Mouse (Mus musculus): ENCODE measurements around the gene Ankrd52. TPM values are rescaled to one million over a fixed set of nuclear protein-coding genes. Genes with fewer than 3 reads are reported as not detected.

The Ankrd52 gene
- total and polyA plus RNA-seq, 2 experiments from 2014 or later = 7.7 to 32.6 TPM

DNA sequence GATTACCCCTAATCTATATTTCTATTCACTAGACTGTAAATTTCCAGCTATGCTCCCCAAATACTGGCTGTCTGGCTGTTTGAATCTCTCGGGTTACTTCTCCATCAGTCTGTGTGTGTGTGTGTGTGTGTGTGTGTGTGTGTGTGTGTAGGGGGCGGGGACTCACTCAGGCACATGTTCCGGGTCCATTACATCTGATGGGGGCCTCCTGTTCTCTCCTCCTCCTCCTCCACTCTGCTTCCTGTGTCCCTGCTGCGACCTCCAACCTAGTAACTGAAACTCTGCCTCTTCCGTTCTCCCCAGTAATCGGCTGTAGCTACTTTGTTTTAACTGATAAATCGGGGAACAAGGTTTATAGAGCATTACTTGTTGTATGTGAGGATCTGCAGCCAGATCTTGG, 47.7 kb downstream of the Ankrd52 start:
- no peak for ATAC-seq
- Histone ChIP-seq H3K4me3 (ENCODE audit: low read depth, low read length) (no peak overlapping the region), H3K4me1 (ENCODE audit: insufficient read depth) (no peaks in the 10 kb centered on the region), H3K27me3 (ENCODE audit: insufficient read depth, low read length) (no peaks in the 10 kb centered on the region), H3K9ac (no peak overlapping the region), H3K9me3 (ENCODE audit: low read length) (no peaks in the 10 kb centered on the region), H3K4me2 (ENCODE audit: low read depth) (no peak overlapping the region), H3K36me3 (ENCODE audit: insufficient read depth) (peaks cover 71% of the 10 kb centered on the region), H3K27ac (ENCODE audit: low read depth, low read length) (no peak overlapping the region)
- DNase-seq = no peak
- TF ChIP-seq CTCF (IDR thresholded peaks at IDR 0.05; ENCODE audit: low read depth) = no peak
- 69% methylated on average over 7 of the region's 7 CpGs for WGBS

DNA sequence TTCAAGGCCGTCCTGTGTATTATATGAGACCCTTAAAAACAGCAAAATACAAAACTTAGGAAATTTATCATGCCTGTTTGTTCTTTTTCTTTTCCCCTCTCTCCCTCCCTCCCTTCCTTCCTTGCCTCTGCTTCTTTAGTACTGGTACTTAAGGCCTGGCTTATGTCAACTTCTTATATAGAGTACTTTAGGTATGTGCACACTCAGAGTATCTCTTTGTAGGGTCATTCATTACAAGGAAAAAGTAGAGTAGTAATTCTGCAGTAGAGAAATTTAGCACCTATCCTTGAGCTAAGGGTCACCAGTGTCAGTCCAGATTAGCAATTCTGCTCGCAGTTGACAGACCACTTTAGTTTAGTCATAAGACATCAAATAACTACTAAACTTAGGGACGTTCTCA, 48.3 kb downstream of the Ankrd52 start:
- H3K36me3 ChIP-seq (ENCODE audit: insufficient read depth) = peaks cover 70% of the 10 kb centered on the region
- TF ChIP-seq CTCF (IDR thresholded peaks at IDR 0.05; ENCODE audit: low read depth) = no peak

DNA sequence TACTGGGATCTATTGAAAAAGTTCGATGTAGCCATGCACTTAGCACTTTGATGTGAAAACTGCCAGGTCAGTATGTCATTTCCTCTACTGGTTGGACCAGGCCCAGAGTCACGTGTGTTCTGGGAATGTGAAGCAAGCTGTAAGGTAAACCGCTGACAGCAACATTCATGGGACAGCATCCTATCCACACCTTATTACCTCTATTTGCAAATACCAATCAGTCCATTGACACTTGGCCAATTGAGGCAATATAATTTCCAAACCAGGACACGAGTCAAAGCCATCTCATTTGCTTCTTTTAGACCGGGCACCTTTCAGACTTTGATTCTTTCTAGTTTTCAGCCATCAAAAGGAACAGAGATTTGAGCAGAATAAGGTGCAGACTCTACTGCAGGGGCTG, 52.1 kb downstream of the Ankrd52 start:
- Histone ChIP-seq H3K9me3 (ENCODE audit: low read length) (no peaks in the 10 kb centered on the region), H3K27ac (ENCODE audit: low read depth, low read length) (no peak overlapping the region), H3K36me3 (ENCODE audit: insufficient read depth) (peaks cover 50% of the 10 kb centered on the region), H3K4me3 (ENCODE audit: low read depth, low read length) (no peak overlapping the region), H3K9ac (no peak overlapping the region), H3K4me2 (ENCODE audit: low read depth) (no peak overlapping the region), H3K4me1 (ENCODE audit: insufficient read depth) (no peaks in the 10 kb centered on the region), H3K27me3 (ENCODE audit: insufficient read depth, low read length) (no peaks in the 10 kb centered on the region)
- 93% methylated on average over 5 of the region's 5 CpGs for WGBS
- TF ChIP-seq CTCF (IDR thresholded peaks at IDR 0.05; ENCODE audit: low read depth) = no peak
- ATAC-seq (no peak), DNase-seq (no peak)

More for the DNA sequence above, 48.3 kb downstream of the Ankrd52 start:
- Histone ChIP-seq H3K9me3 (ENCODE audit: low read length) (no peaks in the 10 kb centered on the region), H3K4me1 (ENCODE audit: insufficient read depth) (no peaks in the 10 kb centered on the region), H3K4me2 (ENCODE audit: low read depth) (no peak overlapping the region), H3K27me3 (ENCODE audit: insufficient read depth, low read length) (no peaks in the 10 kb centered on the region), H3K4me3 (ENCODE audit: low read depth, low read length) (no peak overlapping the region), H3K27ac (ENCODE audit: low read depth, low read length) (no peak overlapping the region), H3K9ac (no peak overlapping the region)
- DNase-seq (no peak), ATAC-seq (no peak)
- WGBS = 93% methylated on average over 3 of the region's 3 CpGs

DNA sequence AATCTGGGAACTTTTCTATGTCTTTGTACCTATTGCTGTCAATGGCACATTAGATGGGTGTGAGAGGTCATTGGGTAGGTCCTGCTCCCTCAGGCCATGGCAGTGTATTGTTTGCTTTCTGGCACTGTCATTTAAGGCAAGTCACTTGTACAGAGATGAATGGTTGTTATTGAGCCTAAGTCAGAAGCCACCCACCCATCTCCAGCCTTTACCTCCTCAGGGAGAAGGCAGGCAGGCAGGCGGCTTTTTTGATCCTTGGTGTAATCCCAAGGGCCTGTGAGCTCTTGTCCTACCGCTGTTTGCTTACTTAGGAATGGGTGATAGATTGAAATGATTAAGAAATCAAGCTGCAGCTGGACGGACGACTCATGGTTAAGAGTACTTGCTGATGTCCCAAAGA, 52.5 kb downstream of the Ankrd52 start:
- ATAC-seq = no peak
- peaks cover 47% of the 10 kb centered on the region for H3K36me3 ChIP-seq (ENCODE audit: insufficient read depth)
- no peaks in the 10 kb centered on the region for H3K9me3 ChIP-seq (ENCODE audit: low read length)
- no peak overlapping the region for H3K27ac ChIP-seq (ENCODE audit: low read depth, low read length)
- no peak overlapping the region for H3K9ac ChIP-seq
- H3K4me1 ChIP-seq (ENCODE audit: insufficient read depth) = no peaks in the 10 kb centered on the region
- no peak overlapping the region for H3K4me3 ChIP-seq (ENCODE audit: low read depth, low read length)
- DNase-seq = no peak
- no peak for TF ChIP-seq CTCF (IDR thresholded peaks at IDR 0.05; ENCODE audit: low read depth)
- no peak overlapping the region for H3K4me2 ChIP-seq (ENCODE audit: low read depth)
- no peaks in the 10 kb centered on the region for H3K27me3 ChIP-seq (ENCODE audit: insufficient read depth, low read length)
- 91% methylated on average over 4 of the region's 4 CpGs for WGBS

DNA sequence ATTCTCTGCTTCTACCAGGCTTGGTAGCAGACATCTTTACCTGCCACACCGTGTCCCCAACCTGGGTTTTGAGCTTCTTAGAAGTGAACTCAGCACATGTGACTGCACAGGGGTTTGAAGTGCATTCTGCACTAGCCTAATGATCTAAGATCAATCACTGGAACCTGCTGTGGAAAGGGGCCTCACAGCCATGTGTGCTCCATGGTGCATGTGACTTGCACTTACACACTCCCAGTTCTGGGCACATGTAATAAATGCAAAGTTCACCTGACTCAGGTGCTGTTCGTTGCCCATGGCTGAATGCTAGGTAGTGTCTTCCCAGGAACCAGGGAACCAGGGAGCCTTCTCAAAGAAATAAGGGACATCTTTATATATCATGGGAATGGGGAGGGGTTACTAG, 56.5 kb downstream of the Ankrd52 start:
- peaks cover 72% of the 10 kb centered on the region for H3K36me3 ChIP-seq (ENCODE audit: insufficient read depth)
- ATAC-seq = no peak
- no peak for DNase-seq

DNA sequence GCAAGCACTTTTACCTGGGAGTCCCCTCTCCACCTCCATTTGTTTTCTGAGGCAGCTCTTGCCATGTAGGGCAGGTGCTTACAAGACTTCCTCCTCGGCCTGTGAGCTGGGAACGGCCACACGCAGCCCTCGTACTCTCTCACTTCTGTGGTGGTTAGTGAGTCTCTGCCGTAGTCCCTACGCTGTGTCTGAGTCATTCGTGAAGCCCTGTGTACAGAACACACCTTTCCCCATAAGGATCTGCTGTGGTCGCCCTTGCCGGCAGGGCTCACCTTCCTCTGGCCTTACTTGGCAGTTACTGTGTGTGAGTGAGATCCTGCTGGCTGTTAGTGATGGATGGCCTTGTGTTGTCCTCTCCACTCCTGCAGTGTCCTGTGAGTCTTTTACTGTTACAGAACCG, 57.8 kb downstream of the Ankrd52 start:
- WGBS = 89% methylated on average over 10 of the region's 10 CpGs
- Histone ChIP-seq H3K9ac (no peak overlapping the region), H3K4me2 (ENCODE audit: low read depth) (no peak overlapping the region), H3K36me3 (ENCODE audit: insufficient read depth) (peaks cover 72% of the 10 kb centered on the region), H3K4me1 (ENCODE audit: insufficient read depth) (no peaks in the 10 kb centered on the region), H3K9me3 (ENCODE audit: low read length) (no peaks in the 10 kb centered on the region), H3K27ac (ENCODE audit: low read depth, low read length) (no peak overlapping the region), H3K27me3 (ENCODE audit: insufficient read depth, low read length) (no peaks in the 10 kb centered on the region), H3K4me3 (ENCODE audit: low read depth, low read length) (no peak overlapping the region)
- TF ChIP-seq CTCF (IDR thresholded peaks at IDR 0.05; ENCODE audit: low read depth) = no peak
- DNase-seq (no peak), ATAC-seq (no peak)

More for the DNA sequence above, 56.5 kb downstream of the Ankrd52 start:
- Histone ChIP-seq H3K9ac (no peak overlapping the region), H3K4me3 (ENCODE audit: low read depth, low read length) (no peak overlapping the region), H3K4me2 (ENCODE audit: low read depth) (no peak overlapping the region), H3K27ac (ENCODE audit: low read depth, low read length) (no peak overlapping the region), H3K4me1 (ENCODE audit: insufficient read depth) (no peaks in the 10 kb centered on the region), H3K27me3 (ENCODE audit: insufficient read depth, low read length) (no peaks in the 10 kb centered on the region), H3K9me3 (ENCODE audit: low read length) (no peaks in the 10 kb centered on the region)
- no peak for TF ChIP-seq CTCF (IDR thresholded peaks at IDR 0.05; ENCODE audit: low read depth)
- 93% methylated on average over 2 of the region's 2 CpGs for WGBS

DNA sequence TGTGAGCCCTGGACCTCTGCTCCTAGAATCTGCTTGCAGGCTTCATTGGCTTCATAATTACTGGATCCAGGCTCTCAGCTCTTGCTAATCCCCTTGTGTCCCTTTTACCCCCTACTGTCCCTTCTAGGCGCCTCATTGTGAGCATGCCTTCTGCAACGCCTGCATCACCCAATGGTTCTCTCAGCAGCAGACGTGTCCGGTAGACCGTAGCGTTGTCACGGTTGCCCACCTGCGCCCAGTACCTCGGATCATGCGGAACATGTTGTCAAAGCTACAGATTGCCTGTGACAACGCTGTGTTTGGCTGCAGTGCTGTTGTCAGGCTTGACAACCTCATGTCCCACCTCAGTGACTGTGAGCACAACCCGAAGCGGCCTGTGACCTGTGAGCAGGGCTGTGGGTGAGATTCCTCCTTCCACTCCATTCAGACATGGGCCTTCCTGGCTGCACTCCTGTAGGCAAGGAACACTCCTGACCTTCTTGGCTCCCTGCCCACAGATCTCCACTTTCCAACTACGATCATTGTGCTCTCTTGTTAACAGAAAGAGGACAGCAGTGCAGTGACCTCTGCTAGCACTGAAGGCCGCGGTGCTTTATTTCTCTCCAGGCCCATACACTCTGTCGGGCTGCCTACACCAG, 58.4 kb downstream of the Ankrd52 start:
- TF ChIP-seq CTCF (IDR thresholded peaks at IDR 0.05; ENCODE audit: low read depth) = no peak
- WGBS = 78% methylated on average over 17 of the region's 17 CpGs
- peaks cover 73% of the 10 kb centered on the region for H3K36me3 ChIP-seq (ENCODE audit: insufficient read depth)
- no peak for DNase-seq
- H3K4me1 ChIP-seq (ENCODE audit: insufficient read depth) = no peaks in the 10 kb centered on the region
- H3K9ac ChIP-seq = no peak overlapping the region
- H3K4me3 ChIP-seq (ENCODE audit: low read depth, low read length) = no peak overlapping the region
- H3K27me3 ChIP-seq (ENCODE audit: insufficient read depth, low read length) = no peaks in the 10 kb centered on the region
- H3K4me2 ChIP-seq (ENCODE audit: low read depth) = no peak overlapping the region
- H3K27ac ChIP-seq (ENCODE audit: low read depth, low read length) = no peak overlapping the region
- ATAC-seq = no peak
- H3K9me3 ChIP-seq (ENCODE audit: low read length) = no peaks in the 10 kb centered on the region

All from forebrain, postnatal 0 days (tissue).